Mouse (Mus musculus) adrenal gland (tissue): Measurements from ENCODE around the gene Crip1.
"Not testable (repeated sequence)": the region's sequence is repeated elsewhere in the genome, so short reads cannot be mapped to it uniquely, and the experiment has no call there.

Source experiments
- intact Hi-C: fragments of 180-260 bp; cut with DNase I; formaldehyde crosslinking; loops from one replicate; pipeline ENCODE4 v1.15.1; 2025

The Crip1 gene

GRCm38 (mm10) chr12:113163561-113164006, 17.5 kb downstream of the Crip1 start:
- intact Hi-C loops: no loop called here

GRCm38 (mm10) chr12:113168031-113168536, 22.0 kb downstream of the Crip1 start:
- intact Hi-C loops: no loop called here

- intact Hi-C loops: no loop called here
These were observed 31.0 kb downstream of the Crip1 start for GRCm38 (mm10) chr12:113176960-113177725.

GRCm38 (mm10) chr12:113181020-113181419, 34.9 kb downstream of the Crip1 start:
- intact Hi-C loops: no loop called here

GRCm38 (mm10) chr12:113184945-113185344, 38.8 kb downstream of the Crip1 start:
- intact Hi-C loops: loop anchor here (5.0 kb wide), 1 partner anchor 38 kb away; the partner anchor contains the start of gene Crip1

GRCm38 (mm10) chr12:113185442-113186291, 39.6 kb downstream of the Crip1 start, which contains the start of gene Tmem121:
Tmem121 (plus strand) TSS chr12:113185930.
- intact Hi-C loops: loop anchor here (5.0 kb wide), 1 partner anchor 38 kb away; the partner anchor contains the start of gene Crip1

- intact Hi-C loops: loop anchor here (5.0 kb wide), 1 partner anchor 39 kb away; the partner anchor contains the start of gene Crip1
These were observed 40.4 kb downstream of the Crip1 start for GRCm38 (mm10) chr12:113186326-113187010.

GRCm38 (mm10) chr12:113187011-113187375, 40.9 kb downstream of the Crip1 start:
- intact Hi-C loops: loop anchor here (5.0 kb wide), 1 partner anchor 40 kb away; the partner anchor contains the start of gene Crip1

- intact Hi-C loops: loop anchor here (5.0 kb wide), 1 partner anchor 40 kb away; the partner anchor contains the start of gene Crip1
These were observed 41.6 kb downstream of the Crip1 start for GRCm38 (mm10) chr12:113187584-113188295.

GRCm38 (mm10) chr12:113188349-113189055, 42.4 kb downstream of the Crip1 start:
- intact Hi-C loops: loop anchor here (5.0 kb wide), 1 partner anchor 41 kb away; the partner anchor contains the start of gene Crip1

- intact Hi-C loops: no loop called here
These were observed 47.3 kb downstream of the Crip1 start for GRCm38 (mm10) chr12:113193423-113193822.

- intact Hi-C loops: not testable (repeated sequence)
These were observed 53.0 kb downstream of the Crip1 start for GRCm38 (mm10) chr12:113199132-113199531.

- intact Hi-C loops: no loop called here
These were observed 55.2 kb downstream of the Crip1 start for GRCm38 (mm10) chr12:113201301-113201700.

- intact Hi-C loops: no loop called here
These were observed 55.9 kb downstream of the Crip1 start for GRCm38 (mm10) chr12:113202008-113202407.
